Mouse (Mus musculus) megakaryocyte-erythroid progenitor cell, adult 5-6 weeks (primary cell): ENCODE data around the gene Actl11. TPM values are rescaled to one million over a fixed set of nuclear protein-coding genes. Genes with fewer than 3 reads are reported as not detected.

Experiments
- ATAC-seq: replicated peaks from 2 replicates; pipeline ENCODE4 v1.8.0; 2016; ENCODE audit warnings: mild to moderate bottlenecking, inconsistent platforms; ENCODE audit not compliant: severe bottlenecking, poor library complexity, low FRiP score, low TSS enrichment
- total RNA-seq, 2 experiments: library from RNA; stranded (forward) in 1 of 2; stranded (reverse) in 1 of 2; fragments of 200-1000, 215-1000 nt in 1 of 2; fragments of >200 nt in 1 of 2; fragmentation: Nextera tagmentation in 1 of 2; gene quantifications; 2 replicates each; pipeline ENCODE4 v1.2.3; 2014 to 2017

Actl11 gene
- total RNA-seq (2014; fragmentation: Nextera tagmentation): not detected in 2 replicates
- not detected in 2 replicates for total RNA-seq (2017)

- no peak for ATAC-seq
These were observed at the start of gene Actl11 for GRCm38 (mm10) chr9:107928169-107928568. Actl11 (plus strand) TSS chr9:107928469.

DNA sequence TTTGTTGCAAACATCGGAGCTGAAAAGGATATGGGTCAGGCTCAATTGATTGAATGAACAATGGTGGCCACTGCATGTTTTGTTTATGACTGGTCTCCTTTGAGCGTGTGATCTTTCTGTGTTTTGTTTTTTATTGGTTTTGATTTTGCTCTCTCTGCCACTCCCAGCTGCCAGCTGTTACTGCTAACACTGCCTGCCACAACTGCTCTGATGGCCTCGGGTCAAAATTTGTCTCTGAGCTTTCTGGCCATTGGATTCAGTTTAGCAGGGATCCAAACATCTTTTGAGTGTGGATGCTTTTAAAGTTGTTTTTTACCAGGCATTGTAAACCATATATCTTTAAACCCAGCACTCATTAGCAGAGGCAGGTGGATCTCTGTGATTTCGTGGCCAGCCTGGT lies 47.9 kb upstream of the Actl11 start:
- ATAC-seq: no peak

DNA sequence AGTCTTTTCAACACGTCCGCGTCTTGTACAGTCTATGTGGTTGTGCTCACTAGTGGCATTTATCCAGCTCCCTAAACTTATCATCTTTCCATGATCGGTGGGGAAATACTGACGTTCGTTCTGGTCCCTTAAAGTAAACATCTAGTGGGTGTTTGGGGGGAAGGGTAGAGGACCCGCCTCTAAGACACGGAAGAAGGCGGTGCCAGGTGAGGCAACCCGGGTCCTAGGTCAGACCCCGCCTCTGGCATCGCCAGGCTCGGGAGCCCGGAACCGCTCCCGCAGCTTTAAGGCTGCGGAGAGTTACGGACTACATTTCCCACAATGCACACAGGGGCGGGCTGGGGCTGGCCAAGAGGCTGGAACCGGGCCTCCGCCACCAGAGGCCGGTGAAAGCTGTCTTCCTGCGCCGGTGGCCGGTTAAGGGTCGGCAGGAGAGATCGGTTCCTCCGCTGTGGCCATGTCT lies 40.4 kb upstream of the Actl11 start, which contains the start of gene Mon1a:
Gene Mon1a, plus strand, starts transcription at position 348 of the 463 bp plus-strand sequence.
- ATAC-seq: peak; percentile 96

GRCm38 (mm10) chr9:107888267-107888850 lies 39.9 kb upstream of the Actl11 start:
- ATAC-seq: peak; percentile 55

GRCm38 (mm10) chr9:107890260-107890659 lies 38.0 kb upstream of the Actl11 start:
- ATAC-seq: no peak

- no peak for ATAC-seq
These were observed 37.2 kb upstream of the Actl11 start for GRCm38 (mm10) chr9:107891023-107891422.

- no peak for ATAC-seq
These were observed 29.7 kb upstream of the Actl11 start for GRCm38 (mm10) chr9:107898563-107898962.

DNA sequence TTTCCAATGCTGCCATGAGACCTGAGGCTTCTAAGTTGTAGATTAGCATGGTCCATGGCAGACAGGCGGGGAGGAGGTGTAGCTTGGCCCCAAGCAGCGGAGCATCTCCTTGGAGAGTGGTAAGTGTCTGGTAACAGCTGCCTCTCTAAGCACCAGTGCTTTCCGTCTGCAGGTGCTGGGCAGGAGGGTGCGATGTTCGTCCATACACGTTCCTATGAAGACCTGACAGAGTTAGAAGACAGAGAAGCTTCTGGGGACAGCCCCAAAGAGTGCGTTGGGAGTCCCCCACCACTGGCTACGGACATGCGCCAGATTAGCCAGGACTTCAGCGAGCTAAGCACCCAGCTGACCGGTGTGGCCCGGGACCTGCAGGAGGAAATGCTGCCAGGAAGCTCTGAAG lies 28.4 kb upstream of the Actl11 start:
- ATAC-seq: no peak

GRCm38 (mm10) chr9:107900840-107901626 lies 27.2 kb upstream of the Actl11 start:
- peak; percentile 58 for ATAC-seq

GRCm38 (mm10) chr9:107901627-107901914 lies 26.7 kb upstream of the Actl11 start:
- ATAC-seq: no peak

- peak; percentile 72 for ATAC-seq
These were observed 23.5 kb upstream of the Actl11 start for GRCm38 (mm10) chr9:107904726-107905125.

- ATAC-seq: peak; percentile 61
These were observed 21.9 kb upstream of the Actl11 start, which contains the start of gene Mst1r for GRCm38 (mm10) chr9:107906252-107906966. Mst1r (plus strand) TSS chr9:107906873.

DNA sequence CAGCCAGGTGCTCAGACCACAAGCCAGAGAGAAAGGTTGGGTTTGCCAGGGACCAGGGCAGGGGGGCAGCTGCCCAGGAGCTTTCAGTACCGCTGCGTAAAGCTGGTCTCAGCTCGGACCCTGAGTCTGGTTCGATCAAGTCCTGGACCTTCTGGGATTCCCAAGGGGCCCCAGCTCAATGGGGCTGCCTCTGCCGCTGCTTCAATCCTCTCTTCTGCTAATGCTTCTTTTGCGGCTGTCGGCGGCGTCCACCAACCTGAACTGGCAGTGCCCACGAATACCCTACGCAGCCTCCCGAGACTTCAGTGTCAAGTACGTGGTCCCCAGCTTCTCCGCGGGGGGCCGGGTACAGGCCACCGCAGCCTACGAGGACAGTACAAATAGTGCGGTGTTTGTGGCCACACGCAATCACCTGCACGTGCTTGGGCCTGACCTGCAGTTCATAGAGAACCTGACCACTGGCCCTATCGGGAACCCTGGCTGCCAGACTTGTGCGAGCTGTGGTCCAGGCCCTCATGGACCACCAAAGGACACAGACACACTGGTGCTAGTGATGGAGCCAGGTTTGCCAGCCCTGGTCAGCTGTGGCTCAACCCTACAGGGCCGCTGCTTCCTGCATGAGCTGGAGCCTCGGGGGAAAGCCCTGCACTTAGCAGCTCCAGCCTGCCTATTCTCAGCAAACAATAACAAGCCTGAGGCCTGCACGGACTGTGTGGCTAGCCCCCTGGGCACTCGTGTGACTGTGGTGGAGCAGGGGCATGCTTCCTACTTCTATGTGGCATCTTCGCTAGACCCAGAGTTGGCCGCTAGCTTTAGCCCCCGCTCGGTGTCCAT lies 21.1 kb upstream of the Actl11 start:
- no peak for ATAC-seq

GRCm38 (mm10) chr9:107907801-107908120 lies 20.5 kb upstream of the Actl11 start:
- ATAC-seq: no peak

GRCm38 (mm10) chr9:107908410-107909158 lies 19.7 kb upstream of the Actl11 start:
- ATAC-seq: no peak

GRCm38 (mm10) chr9:107910025-107910769 lies 18.1 kb upstream of the Actl11 start:
- no peak for ATAC-seq

GRCm38 (mm10) chr9:107914764-107915420 lies 13.4 kb upstream of the Actl11 start:
- no peak for ATAC-seq
